Mouse (Mus musculus) heart, embryonic 12.5 days (tissue): ENCODE data around the gene Nhp2. TPM values are rescaled to one million over a fixed set of nuclear protein-coding genes. Genes with fewer than 3 reads are reported as not detected.
"Not testable (repeated sequence)": the region's sequence is repeated elsewhere in the genome, so short reads cannot be mapped to it uniquely, and the experiment has no call there.

ENCODE experiments used
- ATAC-seq: fragments of 200-750 bp; cut with Nextera tagmentation; 2 replicates; pipeline ENCODE4 v1.8.0; 2017; ENCODE audit warnings: moderate TSS enrichment, moderate library complexity; ENCODE audit not compliant: insufficient number of reproducible peaks, low FRiP score
- H3K27ac ChIP-seq: fragments of 300-500 bp; sonication (generic); 2 replicates; pipeline ENCODE4 v1.5.1; 2016; ENCODE audit warnings: mild to moderate bottlenecking, moderate library complexity; ENCODE audit not compliant: poor library complexity, severe bottlenecking
- H3K27me3 ChIP-seq: fragments of 300-500 bp; sonication (generic); replicated peaks from 2 replicates; pipeline ENCODE4 v1.6.1; 2016; ENCODE audit warnings: mild to moderate bottlenecking, moderate library complexity
- H3K36me3 ChIP-seq: fragments of 300-500 bp; sonication (generic); 2 replicates; pipeline ENCODE4 v1.6.1; 2016; ENCODE audit warnings: mild to moderate bottlenecking, moderate library complexity
- H3K4me1 ChIP-seq: fragments of 300-500 bp; sonication (generic); replicated peaks from 2 replicates; pipeline ENCODE4 v1.6.1; 2016; ENCODE audit warnings: mild to moderate bottlenecking
- H3K4me2 ChIP-seq: fragments of 300-500 bp; sonication (generic); 2 replicates; pipeline ENCODE4 v1.6.1; 2016; ENCODE audit warnings: mild to moderate bottlenecking, moderate library complexity
- H3K4me3 ChIP-seq: fragments of 300-500 bp; sonication (generic); 2 replicates; pipeline ENCODE4 v1.5.1; 2016; ENCODE audit warnings: mild to moderate bottlenecking
- H3K9ac ChIP-seq: fragments of 300-500 bp; sonication (generic); 2 replicates; pipeline ENCODE4 v1.6.1; 2016; ENCODE audit warnings: mild to moderate bottlenecking, moderate library complexity
- H3K9me3 ChIP-seq: fragments of 300-500 bp; sonication (generic); replicated peaks from 2 replicates; pipeline ENCODE4 v1.6.1; 2016; ENCODE audit warnings: mild to moderate bottlenecking, moderate library complexity
- WGBS: fragments of 180-500 bp; shearing (Covaris S2); methylation state at CpG from one replicate; pipeline ENCODE4 v1.1.7; 2016; 5-methylcytosine and 5-hydroxymethylcytosine counted together
- polyA plus RNA-seq: library from polyadenylated mRNA; unstranded; fragments of >200 nt; fragmentation: Nextera tagmentation; extraction: Ambion mirVana; gene quantifications from 2 replicates; pipeline ENCODE4 v1.2.1, GENCODE M21; 2016

Gene Nhp2
- polyA plus RNA-seq, 1 experiment from 2014 or later, result 91.9 TPM

GRCm38 (mm10) chr11:51606447-51607095, 13.0 kb upstream of the Nhp2 start, which contains the start of gene Hnrnpab:
Gene Hnrnpab (minus strand): TSS chr11:51606847.
- Histone ChIP-seq H3K4me2 (peak within 1 kb of the TSS; percentile 91), H3K9me3 (no peaks in the 10 kb centered on the region), H3K9ac (peak within 1 kb of the TSS; percentile 100), H3K27ac (peak within 1 kb of the TSS; percentile 94), H3K4me3 (peak within 1 kb of the TSS; percentile 97), H3K36me3 (peaks cover 39% of the 10 kb centered on the region), H3K4me1 (peaks cover 38% of the 10 kb centered on the region), H3K27me3 (no peaks in the 10 kb centered on the region)
- ATAC-seq, result peak; percentile 94
- WGBS, result under 1% methylated on average over 91 of the region's 91 CpGs

- ATAC-seq, result peak; percentile 29
- Histone ChIP-seq H3K36me3 (peaks cover 33% of the 10 kb centered on the region), H3K9ac (peak overlapping the region; percentile 88), H3K4me1 (peaks cover 33% of the 10 kb centered on the region), H3K9me3 (no peaks in the 10 kb centered on the region), H3K4me3 (peak overlapping the region; percentile 97), H3K27ac (peak overlapping the region; percentile 91), H3K27me3 (no peaks in the 10 kb centered on the region), H3K4me2 (peak overlapping the region; percentile 91)
- 10% methylated on average over 15 of the region's 15 CpGs for WGBS
Measured at GRCm38 (mm10) chr11:51607096-51607738, 12.3 kb upstream of the Nhp2 start.

GRCm38 (mm10) chr11:51609266-51609909, 10.1 kb upstream of the Nhp2 start:
- 68% methylated on average over 3 of the region's 3 CpGs for WGBS
- H3K9me3 ChIP-seq, result no peaks in the 10 kb centered on the region
- H3K9ac ChIP-seq, result no peak overlapping the region
- H3K4me3 ChIP-seq, result no peak overlapping the region
- ATAC-seq, result no peak
- H3K4me2 ChIP-seq, result no peak overlapping the region
- no peaks in the 10 kb centered on the region for H3K27me3 ChIP-seq
- peaks cover 17% of the 10 kb centered on the region for H3K4me1 ChIP-seq
- H3K36me3 ChIP-seq, result peaks cover 11% of the 10 kb centered on the region
- no peak overlapping the region for H3K27ac ChIP-seq

GRCm38 (mm10) chr11:51609940-51610339, 9.6 kb upstream of the Nhp2 start:
- ATAC-seq, H3K4me3 ChIP-seq, H3K9me3 ChIP-seq, H3K27ac ChIP-seq, H3K27me3 ChIP-seq, H3K4me2 ChIP-seq, H3K36me3 ChIP-seq, H3K9ac ChIP-seq: not testable (repeated sequence)
- 84% methylated on average over 5 of the region's 5 CpGs for WGBS
- H3K4me1 ChIP-seq, result peaks cover 15% of the 10 kb centered on the region

- Histone ChIP-seq H3K9ac (no peak overlapping the region), H3K4me3 (no peak overlapping the region), H3K4me2 (no peak overlapping the region), H3K4me1 (peaks cover 14% of the 10 kb centered on the region), H3K9me3 (no peaks in the 10 kb centered on the region), H3K36me3 (no peaks in the 10 kb centered on the region), H3K27ac (no peak overlapping the region), H3K27me3 (no peaks in the 10 kb centered on the region)
- no peak for ATAC-seq
- WGBS, result 73% methylated on average over 8 of the region's 8 CpGs
Measured at GRCm38 (mm10) chr11:51614256-51614655, 5.3 kb upstream of the Nhp2 start.

GRCm38 (mm10) chr11:51615129-51615528, 4.4 kb upstream of the Nhp2 start:
- ATAC-seq, result no peak
- Histone ChIP-seq H3K4me2 (peak overlapping the region; percentile 65), H3K9me3 (no peaks in the 10 kb centered on the region), H3K36me3 (no peaks in the 10 kb centered on the region), H3K4me1 (peaks cover 15% of the 10 kb centered on the region), H3K27me3 (no peaks in the 10 kb centered on the region), H3K27ac (peak overlapping the region; percentile 37; the same call in 1 of the 2 replicates), H3K4me3 (peak overlapping the region; percentile 38), H3K9ac (peak overlapping the region; percentile 60)
- 41% methylated on average over 7 of the region's 7 CpGs for WGBS

GRCm38 (mm10) chr11:51615601-51616000, 3.9 kb upstream of the Nhp2 start:
- Histone ChIP-seq H3K9ac (peak overlapping the region; percentile 60), H3K27ac (peak overlapping the region; percentile 37; the same call in 1 of the 2 replicates), H3K27me3 (no peaks in the 10 kb centered on the region)

GRCm38 (mm10) chr11:51616113-51616512, 3.4 kb upstream of the Nhp2 start:
- Histone ChIP-seq H3K4me2 (peak overlapping the region; percentile 65), H3K4me3 (peak overlapping the region; percentile 38; the same call in 1 of the 2 replicates), H3K9ac (peak overlapping the region; percentile 60), H3K4me1 (peaks cover 25% of the 10 kb centered on the region)
- H3K27ac ChIP-seq, H3K36me3 ChIP-seq, H3K27me3 ChIP-seq, H3K9me3 ChIP-seq, ATAC-seq: not testable (repeated sequence)
- 90% methylated on average over 7 of the region's 7 CpGs for WGBS

More at GRCm38 (mm10) chr11:51615601-51616000, 3.9 kb upstream of the Nhp2 start:
- no peaks in the 10 kb centered on the region for H3K36me3 ChIP-seq
- H3K4me2 ChIP-seq, result peak overlapping the region; percentile 65
- H3K9me3 ChIP-seq, result no peaks in the 10 kb centered on the region
- WGBS, result 4% methylated on average over 14 of the region's 14 CpGs
- H3K4me3 ChIP-seq, result peak overlapping the region; percentile 38
- ATAC-seq, result peak; percentile 86
- peaks cover 20% of the 10 kb centered on the region for H3K4me1 ChIP-seq

GRCm38 (mm10) chr11:51617693-51618092, 1.8 kb upstream of the Nhp2 start:
- Histone ChIP-seq H3K4me1 (peaks cover 26% of the 10 kb centered on the region), H3K27me3 (no peaks in the 10 kb centered on the region), H3K9me3 (no peaks in the 10 kb centered on the region), H3K4me3 (no peak overlapping the region), H3K9ac (no peak overlapping the region), H3K36me3 (peaks cover 13% of the 10 kb centered on the region), H3K27ac (no peak overlapping the region), H3K4me2 (no peak overlapping the region)
- ATAC-seq, result no peak
- WGBS, result 6% methylated on average over 4 of the region's 4 CpGs

- Histone ChIP-seq H3K9me3 (no peaks in the 10 kb centered on the region), H3K4me2 (peak overlapping the region; percentile 66), H3K9ac (peak overlapping the region; percentile 46; the same call in 1 of the 2 replicates), H3K4me1 (peaks cover 26% of the 10 kb centered on the region), H3K36me3 (peaks cover 25% of the 10 kb centered on the region), H3K4me3 (peak overlapping the region; percentile 82), H3K27me3 (no peaks in the 10 kb centered on the region), H3K27ac (no peak overlapping the region)
- WGBS, result 50% methylated on average over 8 of the region's 8 CpGs
- ATAC-seq, result peak; percentile 1; the same call in 1 of the 2 replicates
Measured at GRCm38 (mm10) chr11:51618894-51619408, 584 bp upstream of the Nhp2 start.

- WGBS, result under 1% methylated on average over 11 of the region's 11 CpGs
- H3K27ac ChIP-seq, result no peak overlapping the region
- peaks cover 22% of the 10 kb centered on the region for H3K4me1 ChIP-seq
- no peak for ATAC-seq
- H3K27me3 ChIP-seq, result no peaks in the 10 kb centered on the region
- H3K9ac ChIP-seq, result peak overlapping the region; percentile 79
- H3K9me3 ChIP-seq, result no peaks in the 10 kb centered on the region
- H3K4me3 ChIP-seq, result peak overlapping the region; percentile 82
- H3K36me3 ChIP-seq, result peaks cover 37% of the 10 kb centered on the region
- H3K4me2 ChIP-seq, result peak overlapping the region; percentile 66
Measured at GRCm38 (mm10) chr11:51620084-51620483, 549 bp downstream of the Nhp2 start.
